Mouse (Mus musculus) adrenal gland, adult 8-10 months (tissue): ENCODE results near the gene Ret. TPM values are rescaled to one million over a fixed set of nuclear protein-coding genes. Genes with fewer than 3 reads are reported as not detected.

Experiments
- DNase-seq: peaks from one replicate; pipeline ENCODE4 v3.0.0; 2022
- total RNA-seq, 4 experiments: library from RNA; stranded (reverse); gene quantifications; 2 replicates each; pipeline ENCODE4 v1.2.4; 2022

Ret gene
- total RNA-seq, 4 experiments from 2014 or later, result 1.9 to 5.3 (median 3.4) TPM

GRCm38 (mm10) chr6:118173251-118173974 lies 24.1 kb downstream of the Ret start:
- no peak for DNase-seq

DNA sequence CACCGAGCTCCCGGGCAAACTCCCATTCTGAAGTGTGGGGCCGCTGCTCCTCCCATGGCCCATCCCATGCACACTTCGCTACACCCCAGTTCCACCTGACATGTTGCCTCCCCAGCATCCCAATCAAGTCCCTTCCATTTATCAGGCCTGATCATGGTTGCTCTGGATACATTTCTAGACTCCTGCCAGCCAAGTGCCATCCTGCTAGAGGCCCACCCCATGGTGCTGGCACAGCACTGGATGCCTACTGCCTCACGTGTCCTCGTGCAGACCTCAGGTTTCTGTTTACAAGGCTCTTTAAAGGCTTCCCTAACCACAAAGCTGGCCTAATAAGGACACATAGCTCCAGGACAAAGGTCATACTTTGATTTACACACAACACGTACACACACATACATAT lies 26.1 kb downstream of the Ret start:
- DNase-seq, result no peak

DNA sequence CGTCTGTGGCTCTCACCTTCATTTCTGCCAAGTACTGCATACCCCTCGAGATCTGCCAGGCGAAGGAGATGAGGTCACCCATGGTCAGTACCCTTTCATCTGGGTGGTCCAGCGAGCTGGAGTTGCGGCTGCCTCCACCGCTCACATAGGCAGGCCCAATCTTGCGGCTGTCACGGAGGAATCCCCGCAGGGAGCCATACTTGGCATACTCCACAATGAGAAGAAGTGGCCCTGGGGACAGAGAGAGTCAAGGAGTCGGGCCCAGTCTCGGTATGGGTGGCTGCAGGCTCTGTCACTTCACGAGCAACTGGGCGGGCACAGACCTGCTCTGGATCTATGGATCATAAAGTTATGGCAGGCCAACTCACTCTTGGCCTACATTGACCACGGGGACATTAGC lies 29.4 kb downstream of the Ret start:
- no peak for DNase-seq

DNA sequence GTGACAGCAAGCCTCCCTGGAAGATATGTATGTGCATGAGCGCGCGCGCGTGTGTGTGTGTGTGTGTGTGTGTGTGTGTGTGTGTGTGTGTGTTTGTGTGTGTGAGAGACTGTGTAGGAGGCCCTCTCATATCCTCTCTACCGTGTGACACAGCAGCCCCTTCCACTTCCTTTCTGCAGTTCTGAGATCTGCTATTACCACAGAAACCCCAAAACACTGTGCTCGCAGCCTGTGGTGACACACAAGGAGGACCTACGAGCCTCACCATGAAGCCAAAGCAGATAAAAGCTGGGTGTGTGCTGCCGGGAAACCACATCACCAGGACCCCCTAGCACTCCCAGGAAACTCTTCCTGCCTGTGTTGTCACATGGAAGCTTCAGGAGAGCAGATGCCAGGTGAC lies 30.5 kb downstream of the Ret start:
- DNase-seq, result no peak

DNA sequence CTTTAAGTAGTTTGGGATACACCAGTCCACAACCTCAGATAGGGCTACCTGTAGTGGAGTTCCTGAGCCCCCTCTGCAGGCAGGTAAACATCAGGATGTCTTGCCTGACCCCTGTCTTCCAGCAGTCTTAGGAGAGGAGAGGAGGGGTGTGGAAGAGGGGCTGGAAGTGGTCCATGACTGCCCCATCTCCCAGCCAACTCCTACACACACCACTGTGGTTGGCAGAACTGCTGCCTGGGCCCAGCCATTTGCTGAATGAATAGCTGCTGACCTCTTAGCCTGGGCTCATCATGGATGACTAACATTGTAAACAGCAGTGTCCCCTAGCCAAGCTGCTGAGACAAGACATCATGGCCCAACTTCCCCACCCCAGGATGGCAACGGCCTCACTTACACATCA lies 32.0 kb downstream of the Ret start:
- DNase-seq, result no peak

DNA sequence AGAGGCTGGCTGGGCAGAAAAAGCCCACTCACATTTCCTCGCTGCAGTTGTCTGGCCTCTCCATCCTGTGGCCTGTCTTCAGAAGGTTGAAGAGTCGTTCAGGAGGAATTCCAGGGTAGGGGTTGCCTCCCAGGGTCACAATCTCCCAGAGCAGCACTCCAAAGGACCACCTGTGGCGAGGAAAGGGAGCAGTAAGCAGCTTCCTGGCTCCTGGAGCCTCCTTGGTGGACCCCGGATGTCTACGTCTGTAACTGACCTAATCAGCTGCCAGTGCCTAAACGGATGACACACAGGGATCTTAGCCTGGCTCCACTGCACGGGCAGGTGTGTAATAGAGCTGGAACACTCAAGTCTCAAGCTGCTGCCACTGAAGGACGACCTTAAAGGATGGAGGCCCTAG lies 32.8 kb downstream of the Ret start:
- DNase-seq, result no peak

DNA sequence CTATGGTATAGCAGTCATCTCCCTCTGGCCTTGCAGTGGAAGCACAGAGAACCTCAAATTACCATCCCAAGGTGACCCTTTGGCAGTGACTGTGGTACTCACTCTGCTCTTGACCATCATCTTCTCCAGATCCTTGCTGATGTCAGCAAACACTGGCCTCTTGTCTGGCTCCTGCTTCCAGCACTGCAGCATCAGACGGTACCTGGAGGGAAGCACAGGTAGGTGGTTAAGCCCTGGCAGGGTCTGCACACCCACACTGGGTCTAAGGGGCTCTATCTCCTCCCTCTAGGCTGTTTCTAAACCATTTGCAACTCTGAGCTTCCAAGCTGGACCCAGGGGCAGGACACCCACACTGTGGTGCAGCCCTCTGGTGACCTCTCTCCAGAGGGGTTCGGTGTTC lies 34.4 kb downstream of the Ret start:
- no peak for DNase-seq

DNA sequence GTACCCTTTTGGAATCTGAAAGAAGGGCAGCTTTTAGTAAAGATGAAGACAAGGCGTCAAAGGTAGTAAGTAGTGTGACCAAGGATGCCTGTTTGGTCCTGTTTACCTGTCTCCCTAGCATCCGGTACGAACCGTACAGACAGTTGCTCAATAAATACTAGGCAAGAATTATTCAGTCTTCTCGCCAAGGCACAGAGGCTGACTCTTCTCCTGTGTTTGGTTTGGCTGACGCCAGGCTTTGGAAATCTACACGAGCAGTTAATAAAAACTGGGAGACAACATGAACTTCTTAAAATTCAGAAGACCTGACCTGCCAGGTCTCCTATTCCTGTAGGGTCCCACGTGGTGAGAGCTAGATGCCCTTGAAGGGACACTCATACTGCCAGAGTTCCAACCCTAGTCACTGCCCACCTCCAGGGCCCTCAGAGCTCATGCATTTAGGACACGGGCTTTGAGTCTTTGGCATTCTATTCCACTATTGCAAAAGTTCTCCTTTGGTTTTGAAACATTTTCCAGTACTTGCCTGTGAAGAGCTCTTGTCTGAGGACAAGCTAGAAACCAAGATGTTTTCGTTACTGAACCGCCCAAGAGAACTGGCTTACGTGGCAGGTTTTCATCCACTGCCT lies 34.9 kb downstream of the Ret start:
- DNase-seq, result no peak

DNA sequence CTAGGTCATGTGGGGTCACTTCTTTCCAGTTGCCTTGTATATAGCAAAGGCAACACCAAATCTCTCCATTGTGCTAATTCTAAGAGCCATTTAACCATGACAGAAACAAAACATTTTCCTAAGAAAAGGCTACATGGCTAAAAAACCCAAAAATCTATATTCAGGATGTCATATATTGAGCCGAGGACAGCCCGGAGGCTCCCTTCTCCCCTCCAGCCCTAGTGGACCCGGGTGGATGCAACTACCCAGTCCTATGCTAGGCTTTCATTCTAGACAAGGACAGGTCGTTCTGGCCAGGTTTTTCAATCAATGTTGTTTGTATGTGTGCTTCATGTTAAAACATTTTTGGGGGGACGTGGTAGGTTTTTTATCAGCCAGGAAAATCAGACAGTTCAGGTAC lies 44.4 kb downstream of the Ret start:
- no peak for DNase-seq

DNA sequence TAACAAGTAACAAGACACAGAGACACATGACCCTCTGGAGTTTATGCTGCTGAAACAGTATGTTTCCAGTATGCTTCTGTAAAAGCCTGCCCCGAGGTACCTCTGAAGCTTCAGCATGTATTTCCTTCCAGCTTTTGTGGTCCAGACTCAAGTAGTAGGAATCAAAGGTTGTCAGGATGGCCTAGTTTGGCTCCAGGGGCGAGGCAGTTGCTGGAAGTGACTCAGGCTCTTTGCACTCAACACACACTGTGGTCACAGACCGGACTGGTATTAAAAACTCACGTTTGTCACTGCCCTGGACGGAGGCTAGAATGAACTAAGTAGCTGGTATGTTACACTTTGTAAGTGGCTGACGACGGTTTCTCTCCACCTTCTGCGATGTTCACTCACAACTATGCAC lies 46.5 kb downstream of the Ret start:
- no peak for DNase-seq

DNA sequence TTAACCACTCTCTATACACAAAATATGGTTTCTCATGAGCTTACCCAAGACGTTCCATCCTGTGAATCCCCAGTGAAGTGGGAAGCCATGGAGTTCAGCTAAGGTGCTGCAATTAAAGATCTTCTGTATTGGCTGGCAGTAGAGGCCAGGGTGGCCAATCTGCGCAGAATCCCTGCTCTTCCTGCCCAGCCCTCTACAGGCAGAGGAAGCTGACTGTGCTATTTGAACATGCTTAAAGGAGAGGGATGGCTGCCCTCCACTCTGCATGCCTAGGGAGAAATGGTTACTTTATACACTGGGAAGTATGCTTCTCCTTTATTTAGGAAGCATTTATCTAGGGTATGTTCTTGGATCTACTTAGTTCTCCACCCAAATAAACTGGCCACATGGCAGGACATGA lies 47.0 kb downstream of the Ret start:
- DNase-seq, result no peak

DNA sequence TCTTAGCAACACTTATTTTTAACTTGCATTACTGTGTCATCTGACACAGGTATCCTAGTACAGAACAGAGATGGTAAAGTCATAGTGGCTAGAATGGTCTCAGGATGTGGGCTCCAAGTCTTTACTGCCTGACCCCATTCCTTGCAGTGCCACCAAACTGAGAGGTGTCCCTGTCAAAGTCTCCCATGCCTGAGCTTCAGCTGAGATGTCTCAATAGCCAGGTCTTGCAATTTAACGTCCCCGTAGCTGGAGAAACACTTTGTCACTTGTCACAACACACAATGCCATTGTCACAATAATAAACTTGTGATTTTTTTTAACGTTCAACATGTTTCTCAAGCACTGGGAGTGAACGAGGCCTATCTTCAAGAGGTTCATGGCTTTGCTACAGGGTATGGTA lies 47.4 kb downstream of the Ret start:
- DNase-seq, result no peak

GRCm38 (mm10) chr6:118140961-118141360 lies 56.6 kb downstream of the Ret start:
- DNase-seq, result no peak

GRCm38 (mm10) chr6:118138731-118139709 lies 58.5 kb downstream of the Ret start, which contains the start of gene Csgalnact2:
Csgalnact2 (minus strand) TSS chr6:118139140.
- peak; percentile 89 for DNase-seq

GRCm38 (mm10) chr6:118137148-118137547 lies 60.4 kb downstream of the Ret start:
- no peak for DNase-seq

DNA sequence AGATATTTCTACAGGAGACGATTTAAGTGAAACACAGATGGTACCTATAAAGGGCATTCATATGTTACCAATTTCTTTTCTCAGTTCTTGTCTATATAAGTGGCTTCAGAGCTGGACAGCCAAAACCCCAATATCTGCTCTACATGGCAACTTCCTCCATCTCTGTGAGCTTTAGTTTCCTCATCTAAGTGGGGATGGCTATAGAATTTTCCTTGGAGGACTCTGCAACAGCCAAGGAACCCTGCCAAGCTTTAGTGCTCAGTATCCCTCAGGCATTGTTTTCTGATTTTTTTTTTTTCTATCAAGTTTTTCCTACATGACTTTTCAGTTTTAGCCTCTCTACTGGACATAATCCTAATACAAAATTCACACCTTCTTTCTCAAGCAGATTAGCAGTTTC lies 63.1 kb downstream of the Ret start:
- DNase-seq, result no peak

DNA sequence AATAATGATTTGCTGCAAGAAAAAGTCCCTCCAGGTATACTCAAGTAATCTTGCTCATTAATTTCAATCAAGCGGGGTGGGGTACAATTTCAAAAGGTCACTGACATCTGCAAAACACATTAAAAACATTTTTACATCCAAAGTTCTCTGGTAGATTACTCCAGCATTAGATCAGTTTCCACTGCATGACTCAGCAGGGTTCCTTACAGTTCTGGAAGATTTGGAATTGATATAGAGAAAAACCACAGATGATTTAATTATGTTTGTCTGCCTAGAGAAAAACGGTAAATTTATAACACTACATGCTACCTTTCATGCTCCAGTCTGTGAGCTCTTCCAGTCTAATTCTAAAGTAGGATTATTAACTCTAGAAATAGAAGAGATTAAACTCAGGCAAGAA lies 67.5 kb downstream of the Ret start:
- no peak for DNase-seq

GRCm38 (mm10) chr6:118127827-118128487 lies 69.6 kb downstream of the Ret start:
- no peak for DNase-seq

DNA sequence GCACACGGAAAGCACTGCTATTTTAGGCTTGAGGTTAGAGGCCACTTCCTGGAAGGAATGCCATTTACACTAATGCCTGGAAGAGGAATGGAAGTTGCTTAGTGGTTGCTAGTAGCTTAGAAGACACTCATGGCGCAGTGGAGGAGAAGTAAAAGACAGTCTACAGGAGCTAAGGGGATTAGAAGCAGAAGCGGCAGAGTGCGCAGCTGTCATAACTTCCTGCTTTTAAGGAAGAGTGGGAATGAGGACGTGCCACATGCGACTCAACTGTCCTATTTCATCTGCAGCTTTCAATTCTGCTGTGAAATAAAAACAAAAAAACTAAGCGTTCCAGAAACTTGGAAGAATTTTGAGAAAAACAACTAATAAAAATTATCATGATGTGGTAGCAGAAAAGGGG lies 70.3 kb downstream of the Ret start:
- no peak for DNase-seq

- DNase-seq, result no peak
Measured at GRCm38 (mm10) chr6:118126577-118126976, 70.9 kb downstream of the Ret start.

DNA sequence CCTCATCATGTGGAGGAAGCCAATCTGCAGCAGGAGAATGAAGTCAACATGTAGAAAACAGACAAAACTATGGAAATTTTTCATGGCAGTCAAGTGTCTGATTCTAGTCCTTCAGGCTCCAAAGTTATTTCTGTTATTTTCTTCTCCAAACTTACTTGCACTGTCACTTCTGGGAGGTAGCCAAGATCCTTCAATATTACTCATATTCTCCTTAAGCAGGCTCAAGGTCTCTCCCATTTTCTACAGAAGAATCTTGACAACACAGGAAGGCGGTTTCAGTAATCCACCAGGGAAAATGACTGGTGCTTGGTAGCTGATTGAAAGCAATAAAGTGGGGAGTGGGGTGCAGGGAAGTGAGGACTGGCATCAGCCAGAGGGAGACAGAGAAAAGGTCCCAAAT lies 74.8 kb downstream of the Ret start:
- no peak for DNase-seq

- no peak for DNase-seq
Measured at GRCm38 (mm10) chr6:118111810-118112209, 85.7 kb downstream of the Ret start.
